Mouse (Mus musculus) central nervous system, embryonic 11.5 days (tissue): ENCODE data around the gene Ccdc113. TPM values are rescaled to one million over a fixed set of nuclear protein-coding genes. Genes with fewer than 3 reads are reported as not detected.

Source experiments
- polyA plus RNA-seq: library from polyadenylated mRNA; depleted of rRNA; stranded (reverse); fragments of >200 nt; gene quantifications from 2 replicates; pipeline ENCODE4 v1.2.3, GENCODE M21; 2012; rRNA removed

Ccdc113 gene
- 0.30 and 0.34 TPM in 2 replicates for polyA plus RNA-seq

GRCm38 (mm10) chr8:95533584-95534387, at the start of gene Ccdc113:
Gene Ccdc113, plus strand, starts transcription at chr8:95534085.

GRCm38 (mm10) chr8:95490006-95490405, 43.9 kb upstream of the Ccdc113 start, which contains the start of gene Csnk2a2:
Gene Csnk2a2, minus strand, starts transcription at chr8:95490039.

GRCm38 (mm10) chr8:95576240-95576639, 42.4 kb downstream of the Ccdc113 start, which contains the start of gene Prss54:
Gene Prss54, minus strand, starts transcription at chr8:95576340.

Other genes starting within 250 kb of the Ccdc113 start
- 0.12 and 0.17 TPM in 2 replicates for gene Cngb1, start 227.5 kb upstream of the Ccdc113 start, polyA plus RNA-seq
- gene Tepp, start 223.5 kb upstream of the Ccdc113 start, polyA plus RNA-seq = 0.24 TPM in 1 of 2 replicates, not detected in the other
- 13.1 and 15.4 TPM in 2 replicates for gene Zfp319, start 202.1 kb upstream of the Ccdc113 start, polyA plus RNA-seq
- 33.3 and 53.2 TPM in 2 replicates for gene Usb1, start 201.8 kb upstream of the Ccdc113 start, polyA plus RNA-seq
- 15.4 and 17.8 TPM in 2 replicates for gene Mmp15, start 181.8 kb upstream of the Ccdc113 start, polyA plus RNA-seq
- 83.7 and 123 TPM in 2 replicates for gene Cfap20, start 99.2 kb upstream of the Ccdc113 start, polyA plus RNA-seq
- 36.9 and 65.6 TPM in 2 replicates for gene Csnk2a2, start 44.0 kb upstream of the Ccdc113 start, polyA plus RNA-seq
- not detected in 2 replicates for gene Prss54, start 42.3 kb downstream of the Ccdc113 start, polyA plus RNA-seq
- 16.3 and 17.5 TPM in 2 replicates for gene Gins3, start 99.4 kb downstream of the Ccdc113 start, polyA plus RNA-seq
- 57.4 TPM in 2 replicates for gene Ndrg4, start 142.9 kb downstream of the Ccdc113 start, polyA plus RNA-seq
- gene Setd6, start 181.8 kb downstream of the Ccdc113 start, polyA plus RNA-seq = 28.8 and 48.6 TPM in 2 replicates